Mouse (Mus musculus) testis, adult 10 weeks (tissue): ENCODE results near the gene Ren1. TPM values are rescaled to one million over a fixed set of nuclear protein-coding genes. Genes with fewer than 3 reads are reported as not detected.

Experiments
- polyA plus RNA-seq: library from polyadenylated mRNA; stranded (reverse); fragments of 350-450 nt; fragmentation: Illumina TruSeq; extraction: RNeasy Lipid Tissue Mini Kit (QIAGEN cat#74804); gene quantifications from one replicate; pipeline ENCODE4 v1.2.3, GENCODE M21; 2014; ENCODE audit warnings: low read depth, low replicate concordance

Gene Ren1
- polyA plus RNA-seq = not detected

GRCm38 (mm10) chr1:133350210-133350609, at the start of gene Ren1:
Gene Ren1, plus strand, starts transcription at chr1:133350510.

GRCm38 (mm10) chr1:133309652-133310267, 40.5 kb upstream of the Ren1 start, which contains the start of gene Golt1a:
Gene Golt1a, plus strand, starts transcription at chr1:133309800.

GRCm38 (mm10) chr1:133321267-133321925, 28.9 kb upstream of the Ren1 start, which contains the start of gene Kiss1:
Gene Kiss1, plus strand, starts transcription at chr1:133321875.

GRCm38 (mm10) chr1:133363276-133364021, 13.1 kb downstream of the Ren1 start, which contains the start of gene Etnk2:
Gene Etnk2, plus strand, starts transcription at chr1:133363572.

Other genes with a start within 250 kb of the Ren1 start
- 26.6 TPM for gene Ppp1r15b, start 219.4 kb upstream of the Ren1 start, polyA plus RNA-seq
- 12.3 TPM for gene Plekha6, start 186.3 kb upstream of the Ren1 start, polyA plus RNA-seq
- gene Golt1a, start 40.7 kb upstream of the Ren1 start, polyA plus RNA-seq = not detected
- gene Kiss1, start 28.6 kb upstream of the Ren1 start, polyA plus RNA-seq = not detected
- 19.7 TPM for gene Etnk2, start 13.1 kb downstream of the Ren1 start, polyA plus RNA-seq
- gene Sox13, start 73.9 kb downstream of the Ren1 start, polyA plus RNA-seq = 0.28 TPM